Mouse (Mus musculus): ENCODE measurements around the gene Gtse1. TPM values are rescaled to one million over a fixed set of nuclear protein-coding genes. Genes with fewer than 3 reads are reported as not detected.
A peak's percentile ranks its signal among the peaks of the same experiment; 100 is the strongest.

The Gtse1 gene
- 1.0 and 2.0 TPM in 2 replicates for polyA plus RNA-seq (2012; rRNA removed)

GRCm38 (mm10) chr15:85859490-85860031, at the start of gene Gtse1:
Gtse1 (plus strand) TSS chr15:85859745.
- under 1% methylated on average over 42 of the region's 42 CpGs for WGBS

GRCm38 (mm10) chr15:85810462-85810805, 49.1 kb upstream of the Gtse1 start:
- H3K4me3 ChIP-seq (replicated peaks; ENCODE audit: extremely low read depth, low read depth, low read length), result peak overlapping the region; percentile 33
- TF ChIP-seq CTCF (IDR thresholded peaks at IDR 0.05; ENCODE audit: insufficient read depth, low read length) (no peak), POLR2A (IDR thresholded peaks at IDR 0.05; ENCODE audit: borderline replicate concordance, extremely low read depth, low read depth, low read length) (no peak)
- 63% methylated on average over 5 of the region's 5 CpGs for WGBS
- no peaks in the 10 kb centered on the region for H3K4me1 ChIP-seq (ENCODE audit: control insufficient read depth, insufficient read depth, low read length)
- no peak for DNase-seq

More at GRCm38 (mm10) chr15:85859490-85860031, at the start of gene Gtse1:
- TF ChIP-seq CTCF (IDR thresholded peaks at IDR 0.05; ENCODE audit: insufficient read depth, low read length) (no peak), POLR2A (IDR thresholded peaks at IDR 0.05; ENCODE audit: borderline replicate concordance, extremely low read depth, low read depth, low read length) (peak; percentile 76; the same call in 1 of the 2 replicates)
- peak; percentile 93 for DNase-seq
- Histone ChIP-seq H3K4me3 (replicated peaks; ENCODE audit: extremely low read depth, low read depth, low read length) (peak within 1 kb of the TSS; percentile 72), H3K4me1 (ENCODE audit: control insufficient read depth, insufficient read depth, low read length) (no peaks in the 10 kb centered on the region)

DNA sequence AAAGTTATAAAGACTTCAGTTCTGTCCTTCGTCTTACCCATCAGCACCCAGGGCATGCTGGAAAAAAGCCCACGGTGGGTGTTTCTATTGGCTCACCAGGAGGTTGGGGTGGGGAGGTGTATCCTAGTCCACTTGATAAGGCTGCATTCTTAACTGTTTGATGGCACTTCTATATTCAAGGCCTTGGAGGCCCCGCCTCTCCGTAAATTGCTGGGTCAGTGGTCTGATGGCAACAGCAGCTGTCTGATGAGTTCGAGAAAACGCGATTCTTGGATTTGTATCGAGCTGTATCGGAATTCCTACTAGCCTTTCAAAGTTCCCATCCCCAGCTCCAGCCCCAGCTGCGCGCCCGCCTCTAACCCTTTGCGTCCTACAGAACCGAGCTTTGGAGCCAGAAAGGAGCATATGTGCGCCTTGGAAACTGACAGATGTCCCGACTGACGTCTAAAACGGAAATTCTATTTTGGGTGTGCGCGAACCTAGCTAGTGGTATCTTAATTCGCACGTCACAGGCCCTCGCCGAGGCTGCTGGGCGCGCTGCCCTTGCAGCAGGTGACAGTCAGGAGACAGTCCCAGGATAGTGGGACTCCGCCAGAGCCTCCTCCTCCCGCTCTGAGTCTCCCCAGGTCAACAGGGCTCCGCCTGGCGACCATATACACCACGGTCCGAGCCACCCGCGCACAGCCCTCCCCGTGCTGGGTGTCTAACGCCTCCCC, 48.6 kb upstream of the Gtse1 start:
- Histone ChIP-seq H3K4me3 (replicated peaks; ENCODE audit: extremely low read depth, low read depth, low read length) (peak overlapping the region; percentile 86), H3K4me1 (ENCODE audit: control insufficient read depth, insufficient read depth, low read length) (no peaks in the 10 kb centered on the region)
- no peak for TF ChIP-seq CTCF (IDR thresholded peaks at IDR 0.05; ENCODE audit: insufficient read depth, low read length)
- TF ChIP-seq POLR2A (IDR thresholded peaks at IDR 0.05; ENCODE audit: borderline replicate concordance, extremely low read depth, low read depth, low read length), result 0 out of 2 replicates have a peak, but pooled peaks have one; percentile 9
- DNase-seq, result peak; percentile 54
- 3% methylated on average over 36 of the region's 36 CpGs for WGBS

DNA sequence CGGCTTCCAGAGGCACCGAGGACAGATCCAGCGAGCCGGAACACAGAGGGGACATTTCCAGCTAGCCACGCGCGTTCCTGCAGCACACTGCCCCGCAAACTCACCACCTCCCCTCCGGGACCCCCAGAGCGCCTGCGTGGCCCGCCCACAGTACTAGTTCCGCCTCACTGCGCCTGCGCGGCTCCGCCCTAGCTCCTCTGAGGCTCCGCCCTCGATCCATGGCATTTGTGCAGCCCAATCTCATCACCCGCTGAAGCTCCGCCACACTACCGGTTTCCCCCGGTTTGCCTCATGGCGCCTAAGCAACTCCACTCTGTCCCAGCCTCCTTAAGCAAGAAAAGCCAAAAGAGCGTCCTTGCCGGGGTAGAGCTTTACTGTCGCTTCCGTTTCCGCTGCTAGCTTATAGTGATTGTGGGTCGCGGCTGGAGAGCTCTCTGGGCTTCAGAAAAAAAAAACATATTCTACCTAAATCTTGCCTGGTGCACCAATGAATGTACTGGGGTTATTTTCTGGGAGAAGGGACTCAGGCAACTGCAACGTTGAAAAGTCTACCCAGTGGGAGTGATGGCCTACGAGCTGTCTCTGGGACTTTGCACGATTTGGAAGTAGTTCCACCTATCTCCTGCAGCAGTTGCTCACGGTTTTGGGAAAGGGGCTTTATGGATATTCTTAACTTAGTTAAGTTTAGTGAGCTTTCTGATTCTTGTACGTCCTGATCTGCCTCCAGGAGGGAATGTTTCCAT, 47.8 kb upstream of the Gtse1 start, which contains the start of gene Cdpf1:
Gene Cdpf1, minus strand, starts transcription at position 163 of the 743 bp plus-strand sequence.
- TF ChIP-seq CTCF (IDR thresholded peaks at IDR 0.05; ENCODE audit: insufficient read depth, low read length), result no peak
- TF ChIP-seq POLR2A (IDR thresholded peaks at IDR 0.05; ENCODE audit: borderline replicate concordance, extremely low read depth, low read depth, low read length), result peak; percentile 90
- no peaks in the 10 kb centered on the region for H3K4me1 ChIP-seq (ENCODE audit: control insufficient read depth, insufficient read depth, low read length)
- DNase-seq, result peak; percentile 99
- H3K4me3 ChIP-seq (replicated peaks; ENCODE audit: extremely low read depth, low read depth, low read length), result peak within 1 kb of the TSS; percentile 86
- 2% methylated on average over 36 of the region's 36 CpGs for WGBS

DNA sequence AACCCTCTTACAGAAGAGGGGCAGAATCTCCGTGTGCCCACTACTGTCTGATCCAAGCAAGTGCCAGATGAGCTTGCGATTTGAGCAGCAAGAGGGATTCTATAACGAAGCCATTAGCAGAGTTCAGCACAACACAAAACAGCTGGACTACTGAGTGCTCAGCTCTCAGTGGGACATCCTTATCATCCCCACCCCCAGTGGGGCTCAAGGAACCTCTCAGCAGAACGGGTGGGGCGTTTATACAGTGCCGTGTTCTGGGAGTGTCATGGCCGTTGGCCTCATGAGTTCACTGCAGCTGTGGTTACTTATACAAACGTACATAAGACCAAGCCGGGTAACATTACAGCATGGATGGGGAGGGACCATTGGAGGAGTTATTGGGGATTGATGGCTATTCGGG, 46.1 kb upstream of the Gtse1 start:
- TF ChIP-seq POLR2A (IDR thresholded peaks at IDR 0.05; ENCODE audit: borderline replicate concordance, extremely low read depth, low read depth, low read length) (no peak), CTCF (IDR thresholded peaks at IDR 0.05; ENCODE audit: insufficient read depth, low read length) (no peak)
- H3K4me1 ChIP-seq (ENCODE audit: control insufficient read depth, insufficient read depth, low read length), result no peaks in the 10 kb centered on the region
- DNase-seq, result no peak
- H3K4me3 ChIP-seq (replicated peaks; ENCODE audit: extremely low read depth, low read depth, low read length), result no peak overlapping the region
- 56% methylated on average over 10 of the region's 10 CpGs for WGBS

DNA sequence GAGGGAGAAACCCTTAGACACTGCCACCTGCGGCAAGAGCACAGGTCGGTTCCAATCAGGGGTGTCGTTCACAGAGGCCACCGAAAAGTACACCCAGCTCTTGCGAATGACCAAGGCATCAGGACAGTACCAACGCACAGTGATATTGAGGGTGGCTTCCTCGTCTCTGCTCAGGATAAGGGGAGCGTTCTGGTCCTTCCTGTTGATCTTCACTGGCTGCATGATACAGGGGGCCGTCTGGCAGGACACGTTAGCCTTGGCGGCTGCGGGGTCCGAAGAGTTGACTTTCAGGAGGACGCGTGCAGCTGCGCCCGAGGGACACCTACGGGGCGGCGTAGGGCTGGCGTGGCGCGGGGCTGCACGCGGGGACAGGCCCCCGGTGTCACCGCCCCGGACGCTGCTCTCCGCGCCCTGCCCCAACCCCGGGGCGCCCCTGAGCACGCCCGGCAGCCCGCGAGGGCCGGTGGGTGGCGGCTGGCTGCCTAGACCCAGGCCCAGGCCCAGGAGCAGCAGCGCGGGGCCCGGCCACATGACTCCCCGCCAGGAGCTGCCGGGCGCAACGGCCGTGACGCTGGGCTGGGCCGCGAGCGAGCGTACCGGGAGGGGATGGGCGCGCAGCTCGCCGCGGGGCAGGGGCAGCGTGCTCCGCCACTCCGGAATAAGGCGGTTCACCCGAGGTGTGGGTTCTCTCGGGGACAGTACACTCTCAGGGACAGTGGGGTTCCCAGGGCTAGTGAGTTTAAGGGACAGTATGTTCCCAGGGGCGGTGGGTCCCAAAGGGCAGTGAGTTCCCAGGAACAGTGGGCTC, 38.1 kb upstream of the Gtse1 start, which contains the start of gene Pkdrej:
Gene Pkdrej, minus strand, starts transcription at position 532 of the 808 bp plus-strand sequence.
- DNase-seq, result peak; percentile 54
- Histone ChIP-seq H3K4me1 (ENCODE audit: control insufficient read depth, insufficient read depth, low read length) (no peaks in the 10 kb centered on the region), H3K4me3 (replicated peaks; ENCODE audit: extremely low read depth, low read depth, low read length) (peak within 1 kb of the TSS; percentile 29)
- TF ChIP-seq CTCF (IDR thresholded peaks at IDR 0.05; ENCODE audit: insufficient read depth, low read length) (no peak), POLR2A (IDR thresholded peaks at IDR 0.05; ENCODE audit: borderline replicate concordance, extremely low read depth, low read depth, low read length) (no peak)
- 2% methylated on average over 65 of the region's 65 CpGs for WGBS

- H3K4me1 ChIP-seq (ENCODE audit: control insufficient read depth, insufficient read depth, low read length), result no peaks in the 10 kb centered on the region
- WGBS, result 30% methylated on average over 4 of the region's 4 CpGs
- peak overlapping the region; percentile 29 for H3K4me3 ChIP-seq (replicated peaks; ENCODE audit: extremely low read depth, low read depth, low read length)
- TF ChIP-seq CTCF (IDR thresholded peaks at IDR 0.05; ENCODE audit: insufficient read depth, low read length) (no peak), POLR2A (IDR thresholded peaks at IDR 0.05; ENCODE audit: borderline replicate concordance, extremely low read depth, low read depth, low read length) (no peak)
- no peak for DNase-seq
Measured at GRCm38 (mm10) chr15:85822011-85822359, 37.6 kb upstream of the Gtse1 start.

- no peaks in the 10 kb centered on the region; the same call in none of the 2 replicates for H3K4me1 ChIP-seq (ENCODE audit: control insufficient read depth, insufficient read depth, low read length)
- no peak for TF ChIP-seq POLR2A (IDR thresholded peaks at IDR 0.05; ENCODE audit: borderline replicate concordance, extremely low read depth, low read depth, low read length)
- TF ChIP-seq CTCF (IDR thresholded peaks at IDR 0.05; ENCODE audit: insufficient read depth, low read length), result no peak
- DNase-seq, result no peak
- H3K4me3 ChIP-seq (replicated peaks; ENCODE audit: extremely low read depth, low read depth, low read length), result no peak overlapping the region
- 45% methylated on average over 5 of the region's 5 CpGs for WGBS
Measured at GRCm38 (mm10) chr15:85826676-85827075, 32.9 kb upstream of the Gtse1 start.

DNA sequence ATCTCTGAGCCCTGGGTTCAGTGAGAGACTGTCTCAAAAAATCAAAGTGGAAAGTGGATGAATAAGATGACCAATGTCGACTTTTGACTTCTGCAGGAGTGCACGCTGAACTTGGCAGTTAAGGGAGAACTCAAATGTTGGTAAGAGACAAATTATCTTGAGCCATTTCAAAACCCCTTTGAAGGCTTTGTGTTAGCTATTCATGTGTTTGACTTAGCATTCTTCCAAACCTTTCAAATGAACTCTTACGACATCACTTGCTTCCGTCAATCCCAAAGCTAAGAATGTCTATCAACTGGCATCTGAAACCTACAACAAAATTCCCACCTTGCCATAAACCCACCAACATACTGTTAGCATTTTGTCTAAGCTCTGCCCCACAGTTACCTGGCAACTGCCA, 31.5 kb upstream of the Gtse1 start:
- TF ChIP-seq POLR2A (IDR thresholded peaks at IDR 0.05; ENCODE audit: borderline replicate concordance, extremely low read depth, low read depth, low read length) (no peak), CTCF (IDR thresholded peaks at IDR 0.05; ENCODE audit: insufficient read depth, low read length) (no peak)
- 57% methylated on average over 4 of the region's 4 CpGs for WGBS
- no peak for DNase-seq
- Histone ChIP-seq H3K4me1 (ENCODE audit: control insufficient read depth, insufficient read depth, low read length) (peaks cover 5% of the 10 kb centered on the region), H3K4me3 (replicated peaks; ENCODE audit: extremely low read depth, low read depth, low read length) (no peak overlapping the region)

Measured in lung, adult 2 months (tissue).